Mouse (Mus musculus) layer of hippocampus, adult 9-11 months (tissue): ENCODE results near the gene Traf5.

Experiments used
- DNase-seq: peaks from one replicate; pipeline ENCODE4 v3.0.0; 2022

The Traf5 gene

DNA sequence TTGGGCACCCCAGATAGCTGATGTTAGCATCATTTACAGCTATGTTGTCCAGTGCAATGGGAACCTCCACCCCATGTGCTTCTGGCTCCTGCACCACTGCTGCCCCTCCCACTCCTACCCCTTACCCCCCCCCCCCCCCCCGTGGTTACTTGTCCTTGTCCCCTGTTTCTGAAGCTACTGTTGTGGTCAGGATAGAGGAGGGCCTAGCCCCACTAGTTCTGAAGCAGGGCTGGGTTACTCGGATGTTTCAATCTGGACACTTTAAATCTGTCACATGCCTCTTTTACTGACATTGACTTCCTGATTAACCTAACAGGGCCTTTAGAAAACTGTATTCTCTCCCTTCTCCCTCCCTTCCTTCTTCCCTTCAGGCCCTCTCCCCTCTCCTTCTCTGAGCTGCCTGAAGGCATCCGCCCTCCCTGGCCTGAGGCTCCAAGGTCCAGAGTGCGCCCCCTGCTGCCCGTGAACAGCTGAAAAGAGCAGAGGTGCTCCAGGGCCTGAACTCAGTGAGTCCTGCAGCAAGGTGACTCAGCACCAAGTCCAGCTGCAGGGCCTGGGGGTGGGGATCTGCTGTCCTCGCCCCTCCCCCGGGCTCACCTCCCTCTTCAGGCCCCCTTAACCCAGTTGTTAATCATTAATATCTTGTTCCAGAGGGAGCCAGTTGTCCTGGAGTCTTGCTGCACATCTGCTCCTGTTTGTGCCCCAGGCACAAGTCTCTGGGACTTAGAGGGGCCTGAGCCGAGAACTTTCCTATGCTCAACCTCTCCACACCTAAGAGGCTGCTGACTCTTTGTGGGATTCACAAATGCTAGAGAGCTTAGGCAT lies 128.2 kb downstream of the Traf5 start:
- DNase-seq, result peak; percentile 66

- no peak for DNase-seq
These were observed 128.9 kb downstream of the Traf5 start for GRCm38 (mm10) chr1:191963413-191963812.

GRCm38 (mm10) chr1:191960946-191961345 lies 131.4 kb downstream of the Traf5 start:
- no peak for DNase-seq

- DNase-seq, result no peak
These were observed 135.0 kb downstream of the Traf5 start for GRCm38 (mm10) chr1:191957321-191957720.

- DNase-seq, result no peak
These were observed 135.5 kb downstream of the Traf5 start for GRCm38 (mm10) chr1:191956871-191957270.

DNA sequence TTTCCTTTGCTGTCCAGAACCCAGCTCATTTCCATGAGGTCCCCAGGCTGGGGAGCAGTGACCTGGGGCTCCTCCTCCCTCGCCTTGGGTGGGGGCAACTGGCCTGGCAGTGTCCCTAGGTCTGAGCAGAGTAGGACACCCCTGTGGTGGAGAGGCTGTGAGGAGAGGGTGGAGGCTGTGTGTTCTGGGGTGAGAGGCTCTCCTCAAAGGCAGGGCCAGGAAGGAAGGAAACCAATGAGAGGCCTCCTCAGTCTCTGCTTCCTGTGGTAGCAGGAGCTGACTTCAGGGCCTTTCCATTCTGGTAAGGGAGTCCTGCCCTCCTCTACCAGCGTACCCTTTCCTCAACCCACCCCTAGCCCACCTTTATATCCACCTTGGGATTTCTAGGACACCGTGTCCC lies 136.1 kb downstream of the Traf5 start:
- no peak for DNase-seq

DNA sequence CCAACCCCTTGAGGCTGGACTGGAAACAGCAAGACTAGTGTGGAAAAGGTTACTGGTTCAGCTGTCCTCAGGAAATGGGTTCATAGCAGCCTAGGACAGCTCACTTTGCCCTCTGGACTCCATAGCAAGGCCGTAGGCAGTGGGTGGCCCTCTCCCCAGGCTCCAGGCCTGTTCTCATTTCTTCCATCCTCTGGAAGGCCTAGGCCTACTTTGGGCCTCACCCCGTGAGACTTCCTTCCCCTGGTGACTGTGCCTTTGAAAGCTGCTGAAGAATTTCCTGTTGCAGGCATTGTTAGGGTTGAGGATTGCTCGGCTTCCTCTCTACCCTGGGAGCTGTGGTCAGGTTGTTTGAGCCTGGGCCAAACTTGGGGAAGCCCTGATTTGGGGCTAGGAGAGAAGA lies 137.3 kb downstream of the Traf5 start:
- no peak for DNase-seq

- DNase-seq, result peak; percentile 87
These were observed 139.5 kb downstream of the Traf5 start for GRCm38 (mm10) chr1:191952733-191953335.

DNA sequence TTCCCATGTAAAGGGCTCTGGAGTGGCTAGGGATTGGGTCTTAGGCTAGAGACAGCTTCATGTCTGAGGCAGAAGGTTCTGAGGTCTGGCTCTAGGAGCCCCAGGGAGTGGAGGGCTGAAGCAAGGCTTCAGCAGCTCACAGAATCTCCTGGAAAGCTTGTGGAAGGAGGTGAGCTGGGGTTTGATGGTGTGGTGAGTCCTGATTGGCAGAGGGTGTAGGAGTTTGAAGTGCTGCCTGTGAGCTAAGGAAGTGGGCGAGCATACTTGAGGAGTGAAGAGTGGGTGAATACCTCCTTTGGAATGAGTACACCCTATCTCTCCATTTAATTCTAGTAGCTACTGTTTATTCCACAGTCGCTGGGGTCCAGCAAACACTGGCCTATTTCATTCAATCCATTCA lies 141.7 kb downstream of the Traf5 start:
- no peak for DNase-seq

DNA sequence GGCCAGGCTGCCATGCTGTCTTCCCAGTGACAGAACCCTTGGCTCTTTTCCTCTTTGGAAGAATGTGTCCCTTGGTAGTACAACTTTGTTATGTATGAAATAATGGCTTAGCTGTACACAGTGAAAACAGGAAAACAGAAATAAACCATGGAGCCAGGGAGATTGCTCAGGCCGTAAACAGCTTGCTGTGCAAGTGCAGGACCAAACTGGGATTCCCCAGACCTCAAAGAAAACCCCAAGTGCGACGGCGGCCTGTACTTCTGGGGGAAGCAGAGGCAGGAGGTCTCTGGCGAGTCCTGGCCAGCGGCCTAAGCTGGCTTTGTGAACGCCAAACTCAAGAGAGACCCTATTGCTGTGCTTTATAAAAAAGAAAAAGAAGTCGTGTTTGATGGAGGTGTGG lies 143.8 kb downstream of the Traf5 start:
- no peak for DNase-seq

- no peak for DNase-seq
These were observed 144.6 kb downstream of the Traf5 start for GRCm38 (mm10) chr1:191947796-191948195.
